Mouse (Mus musculus) heart, embryonic 10.5 days (tissue): ENCODE results near the gene Rheb. TPM values are rescaled to one million over a fixed set of nuclear protein-coding genes. Genes with fewer than 3 reads are reported as not detected.

Experiments
- DNase-seq: peaks from one replicate; pipeline ENCODE4 v3.0.0-alpha.2; 2017; ENCODE audit warnings: low spot score
- H3K27ac ChIP-seq: fragments of 300-500 bp; sonication (generic); 2 replicates; pipeline ENCODE4 v1.5.1; 2016; ENCODE audit warnings: mild to moderate bottlenecking
- H3K27me3 ChIP-seq: fragments of 300-500 bp; sonication (generic); 2 replicates; pipeline ENCODE4 v1.6.1; 2016; ENCODE audit warnings: mild to moderate bottlenecking; ENCODE audit not compliant: poor library complexity, insufficient read depth, severe bottlenecking
- H3K36me3 ChIP-seq: fragments of 300-500 bp; sonication (generic); 2 replicates; pipeline ENCODE4 v1.6.1; 2016; ENCODE audit warnings: mild to moderate bottlenecking, moderate library complexity
- H3K4me1 ChIP-seq: fragments of 300-500 bp; sonication (generic); 2 replicates; pipeline ENCODE4 v1.6.1; 2016; ENCODE audit warnings: mild to moderate bottlenecking
- H3K4me3 ChIP-seq: fragments of 300-500 bp; sonication (generic); 2 replicates; pipeline ENCODE4 v1.5.1; 2016; ENCODE audit warnings: mild to moderate bottlenecking, moderate library complexity
- H3K9me3 ChIP-seq: fragments of 300-500 bp; sonication (generic); 2 replicates; pipeline ENCODE4 v1.6.1; 2016; ENCODE audit warnings: mild to moderate bottlenecking, moderate library complexity
- whole genome bisulfite sequencing: fragments of 180-500 bp; shearing (Covaris S2); methylation state at CpG from one replicate; pipeline ENCODE4 v1.1.7; 2016; 5-methylcytosine and 5-hydroxymethylcytosine counted together
- polyA plus RNA-seq: library from polyadenylated mRNA; unstranded; fragments of >200 nt; fragmentation: Nextera tagmentation; extraction: Ambion mirVana; gene quantifications from 2 replicates; pipeline ENCODE4 v1.2.1, GENCODE M21; 2016

Gene Rheb
- polyA plus RNA-seq, 1 experiment from 2014 or later, result 219 TPM

DNA sequence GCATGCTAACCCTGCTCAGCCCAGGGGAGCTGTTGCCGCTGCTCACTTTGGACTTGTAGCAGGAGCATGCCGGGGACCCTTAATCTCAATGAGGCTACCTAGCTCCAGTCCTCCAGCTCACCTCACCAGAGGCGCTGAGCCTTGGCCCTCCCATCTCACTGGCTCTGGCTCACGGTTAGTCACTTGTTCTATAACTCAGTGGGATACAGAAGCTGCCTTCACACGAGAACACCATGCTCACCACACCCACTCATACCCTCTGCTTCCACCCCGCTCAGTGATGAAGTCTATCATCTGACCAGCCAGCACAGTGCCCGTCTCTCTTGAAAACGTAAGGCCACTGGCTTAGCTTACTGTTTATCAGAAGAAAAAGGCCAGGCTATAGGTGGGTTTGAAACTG, 37.8 kb downstream of the Rheb start:
- Histone ChIP-seq H3K36me3 (peaks cover 71% of the 10 kb centered on the region), H3K27ac (no peak overlapping the region), H3K4me3 (no peak overlapping the region), H3K27me3 (no peaks in the 10 kb centered on the region), H3K9me3 (no peaks in the 10 kb centered on the region), H3K4me1 (peaks cover 16% of the 10 kb centered on the region)
- peak; percentile 64 for DNase-seq
- 88% methylated on average over 8 of the region's 8 CpGs for WGBS

DNA sequence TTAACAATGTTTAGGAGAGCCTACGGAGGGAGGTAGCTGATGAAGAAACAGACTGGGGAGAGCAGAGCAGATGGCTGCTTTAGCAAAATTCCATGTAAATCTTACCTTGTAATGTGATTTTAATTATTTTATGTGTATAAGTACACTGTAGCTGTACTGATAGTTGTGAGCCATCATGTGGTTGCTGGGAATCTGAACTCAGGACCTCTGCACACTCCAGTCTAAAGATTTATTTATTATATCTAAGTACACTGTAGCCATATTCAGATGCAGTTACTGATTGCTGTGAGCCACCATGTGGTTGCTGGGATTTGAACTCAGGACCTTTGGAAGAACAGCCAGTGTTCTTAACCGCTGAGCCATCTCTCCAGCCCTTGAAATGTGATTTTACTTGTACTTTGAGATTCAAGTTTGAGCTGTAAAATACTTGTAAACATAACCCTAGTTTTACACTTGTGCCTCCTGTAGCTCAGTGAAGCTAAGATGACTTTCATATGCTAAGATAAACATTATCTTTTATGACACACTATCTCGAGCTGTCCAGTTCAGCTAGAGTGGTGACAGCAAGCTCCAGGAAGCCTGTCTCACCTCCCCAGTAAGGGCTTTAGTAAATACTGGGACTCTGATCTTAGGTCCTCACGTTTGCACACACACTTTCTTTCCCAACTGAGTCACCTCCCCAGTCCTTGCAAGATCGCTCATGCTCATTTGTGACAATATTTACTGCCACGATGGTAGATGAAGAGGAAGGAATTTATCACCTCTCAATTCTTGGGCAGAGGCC, 40.4 kb downstream of the Rheb start:
- Histone ChIP-seq H3K27ac (no peak overlapping the region; the same call in 1 of the 2 replicates), H3K27me3 (no peaks in the 10 kb centered on the region), H3K4me1 (peaks cover 20% of the 10 kb centered on the region), H3K36me3 (peaks cover 47% of the 10 kb centered on the region), H3K4me3 (no peak overlapping the region), H3K9me3 (no peaks in the 10 kb centered on the region)
- WGBS, result 62% methylated on average over 6 of the region's 6 CpGs
- no peak for DNase-seq

DNA sequence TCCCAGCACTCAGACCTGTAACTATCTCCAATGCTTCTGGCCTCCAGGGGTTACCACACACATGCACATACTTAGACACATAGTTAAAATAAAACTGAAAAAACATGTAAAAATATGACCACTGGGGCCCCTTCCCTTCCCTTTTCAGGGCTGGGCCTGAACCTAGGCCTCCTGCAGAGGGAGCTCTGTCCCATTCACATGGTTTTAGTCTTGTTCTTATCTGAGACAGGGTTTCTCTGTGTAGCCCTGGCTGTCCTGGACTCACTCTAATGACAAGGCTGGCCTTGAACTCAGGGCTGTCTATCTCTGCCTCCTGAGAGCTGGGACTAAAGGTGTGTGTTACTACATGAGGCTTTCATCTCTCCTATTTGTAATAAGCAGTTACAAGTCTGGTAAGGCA, 42.0 kb downstream of the Rheb start:
- peaks cover 20% of the 10 kb centered on the region for H3K4me1 ChIP-seq
- H3K9me3 ChIP-seq, result no peaks in the 10 kb centered on the region
- no peak overlapping the region for H3K27ac ChIP-seq
- H3K36me3 ChIP-seq, result peaks cover 31% of the 10 kb centered on the region
- no peaks in the 10 kb centered on the region for H3K27me3 ChIP-seq
- no peak overlapping the region for H3K4me3 ChIP-seq
- no peak for DNase-seq

DNA sequence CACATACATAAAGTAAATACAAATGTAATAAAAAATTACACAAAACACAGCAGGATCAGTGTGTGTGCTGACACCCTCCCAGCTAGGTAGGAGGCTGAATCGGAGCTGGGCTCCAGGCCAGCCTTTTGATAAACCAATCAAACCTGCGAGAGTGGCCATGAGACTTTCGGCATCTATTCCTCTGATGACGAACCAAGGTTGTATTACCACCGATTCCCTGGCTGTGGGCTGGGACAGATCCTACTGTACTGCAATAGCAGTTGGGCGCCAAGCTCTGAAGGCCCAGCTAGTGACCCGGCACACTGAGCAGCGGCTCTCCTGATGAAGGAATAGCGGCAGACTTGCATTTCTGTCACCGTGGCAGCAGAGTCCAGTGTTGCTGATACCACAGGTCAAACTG, 43.8 kb downstream of the Rheb start:
- WGBS, result 68% methylated on average over 10 of the region's 10 CpGs
- Histone ChIP-seq H3K4me1 (peaks cover 20% of the 10 kb centered on the region), H3K4me3 (no peak overlapping the region), H3K27ac (no peak overlapping the region), H3K36me3 (peaks cover 16% of the 10 kb centered on the region), H3K9me3 (no peaks in the 10 kb centered on the region), H3K27me3 (no peaks in the 10 kb centered on the region)
- DNase-seq, result no peak

DNA sequence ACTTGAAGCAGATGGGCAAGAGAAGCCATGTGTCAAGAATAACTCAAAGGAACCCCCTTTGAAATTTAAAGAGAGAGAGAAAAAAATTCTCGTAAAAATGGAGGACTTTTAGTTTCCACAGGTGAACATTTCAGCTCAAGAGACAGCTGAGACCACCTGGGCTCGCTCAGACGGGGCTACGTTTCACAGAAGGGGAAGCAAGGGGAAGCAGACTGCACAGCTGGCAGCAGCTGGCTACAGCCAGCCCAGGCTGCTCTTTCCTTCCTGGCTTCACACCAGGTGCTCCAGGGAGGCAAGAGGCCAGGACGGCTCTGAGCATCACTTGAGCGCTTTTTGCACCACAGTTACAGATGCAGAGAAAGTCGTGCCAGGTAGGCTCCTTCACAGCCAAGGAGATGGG, 44.6 kb downstream of the Rheb start:
- H3K27ac ChIP-seq, result no peak overlapping the region
- peaks cover 19% of the 10 kb centered on the region for H3K4me1 ChIP-seq
- peaks cover 10% of the 10 kb centered on the region for H3K36me3 ChIP-seq
- 53% methylated on average over 7 of the region's 7 CpGs for WGBS
- DNase-seq, result no peak
- no peaks in the 10 kb centered on the region for H3K9me3 ChIP-seq
- H3K4me3 ChIP-seq, result no peak overlapping the region
- H3K27me3 ChIP-seq, result no peaks in the 10 kb centered on the region

DNA sequence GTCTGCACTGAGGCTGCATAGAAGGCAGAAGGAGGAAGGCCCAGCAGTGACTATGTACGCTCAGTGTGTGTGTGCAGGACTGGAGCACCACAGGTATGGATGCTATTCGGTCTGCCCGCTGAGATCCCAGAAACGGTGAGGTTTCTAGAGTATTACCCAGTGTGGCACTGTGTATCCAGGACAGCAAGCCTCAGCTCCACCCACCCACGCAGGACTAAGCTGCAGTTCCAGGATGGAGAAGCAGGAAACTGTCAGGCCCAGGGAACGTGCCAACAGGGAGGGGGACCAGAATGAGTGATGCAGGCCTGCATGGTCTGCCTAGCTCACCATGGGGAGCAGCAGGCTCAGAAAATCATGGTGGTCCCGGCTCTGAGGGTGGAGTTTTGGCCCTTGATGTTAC, 49.5 kb downstream of the Rheb start:
- Histone ChIP-seq H3K27ac (no peak overlapping the region), H3K4me1 (no peaks in the 10 kb centered on the region), H3K4me3 (no peak overlapping the region), H3K9me3 (no peaks in the 10 kb centered on the region), H3K36me3 (no peaks in the 10 kb centered on the region), H3K27me3 (no peaks in the 10 kb centered on the region)
- no peak for DNase-seq
- 66% methylated on average over 7 of the region's 7 CpGs for WGBS

DNA sequence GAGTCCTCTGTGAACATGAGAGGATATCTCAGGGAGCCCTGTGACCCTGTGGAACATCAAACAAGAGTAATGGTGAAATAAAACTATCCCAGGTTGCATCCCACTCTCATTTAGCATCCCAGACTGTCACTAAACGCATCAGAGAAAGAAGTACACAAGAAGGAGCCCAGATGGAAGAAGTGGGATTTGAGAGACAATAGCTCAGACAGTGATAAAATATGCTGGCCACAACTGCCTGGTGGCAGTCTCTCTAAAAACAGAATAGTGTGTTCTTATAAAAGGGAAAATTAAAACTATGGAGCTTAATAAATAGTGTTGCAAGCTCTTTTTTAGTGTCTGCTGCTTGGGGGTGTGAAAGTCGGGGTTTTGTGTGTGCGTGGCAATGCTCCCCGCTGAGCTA, 59.5 kb downstream of the Rheb start:
- no peak overlapping the region for H3K4me3 ChIP-seq
- peaks cover 5% of the 10 kb centered on the region for H3K9me3 ChIP-seq
- peaks cover 12% of the 10 kb centered on the region; the same call in 1 of the 2 replicates for H3K27me3 ChIP-seq
- DNase-seq, result peak; percentile 20
- H3K36me3 ChIP-seq, result no peaks in the 10 kb centered on the region
- H3K27ac ChIP-seq, result no peak overlapping the region
- H3K4me1 ChIP-seq, result peaks cover 27% of the 10 kb centered on the region
- 77% methylated on average over 4 of the region's 4 CpGs for WGBS

DNA sequence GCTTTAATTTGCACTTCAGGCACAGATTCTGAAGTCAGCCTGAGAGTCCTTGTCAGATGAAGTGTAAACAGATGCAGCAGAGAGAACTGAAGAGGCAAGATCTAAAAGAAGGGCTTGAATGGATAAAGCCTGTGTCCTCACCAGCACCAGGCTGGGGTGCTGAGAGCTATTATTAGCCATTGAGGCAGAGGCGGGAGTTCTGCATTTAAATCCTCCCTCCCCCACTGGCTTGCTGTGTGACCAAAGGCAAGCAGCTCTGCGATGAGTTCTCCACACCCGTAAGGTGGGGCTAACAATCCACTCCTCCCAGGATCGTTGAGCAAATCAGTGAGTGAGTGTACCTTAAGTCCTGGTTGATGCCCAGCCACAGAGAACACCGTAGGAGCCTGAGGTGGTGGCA, 61.4 kb downstream of the Rheb start:
- H3K27ac ChIP-seq, result peak overlapping the region; percentile 80
- peaks cover 14% of the 10 kb centered on the region; the same call in 1 of the 2 replicates for H3K27me3 ChIP-seq
- peak; percentile 89 for DNase-seq
- H3K4me1 ChIP-seq, result peaks cover 34% of the 10 kb centered on the region
- H3K4me3 ChIP-seq, result peak overlapping the region; percentile 15; the same call in 1 of the 2 replicates
- peaks cover 5% of the 10 kb centered on the region for H3K9me3 ChIP-seq
- 14% methylated on average over 5 of the region's 5 CpGs for WGBS
- H3K36me3 ChIP-seq, result no peaks in the 10 kb centered on the region

DNA sequence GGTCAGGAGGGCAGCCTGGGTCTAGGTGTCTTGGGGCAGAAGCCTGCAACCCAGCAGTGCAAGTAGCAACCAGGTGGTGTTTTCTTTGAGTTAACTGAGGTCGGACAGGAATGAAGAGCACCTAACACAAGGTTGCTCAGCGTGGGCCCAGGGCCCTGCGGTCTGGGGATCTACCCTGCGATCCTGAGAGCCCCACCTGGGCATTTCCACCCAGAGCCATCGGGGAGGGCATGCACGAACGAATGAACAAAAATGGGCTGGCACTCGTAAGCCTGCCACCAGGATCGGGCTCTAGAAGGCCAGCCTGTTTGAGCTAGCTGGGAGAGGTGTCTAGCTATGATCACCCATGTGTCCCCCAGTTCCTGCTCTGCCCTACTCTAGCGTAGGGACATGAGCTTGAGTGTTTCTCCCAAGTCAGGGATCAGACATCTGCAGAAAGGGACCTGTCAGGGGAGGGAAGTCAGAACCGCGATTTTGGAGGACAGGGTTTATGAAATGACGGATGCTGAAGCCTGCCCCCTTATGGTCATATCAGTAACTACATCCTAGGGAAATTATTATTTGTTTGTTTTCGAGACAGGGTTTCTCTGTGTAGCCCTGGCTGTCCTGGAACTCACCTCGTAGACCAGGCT, 62.4 kb downstream of the Rheb start:
- DNase-seq, result peak; percentile 76

DNA sequence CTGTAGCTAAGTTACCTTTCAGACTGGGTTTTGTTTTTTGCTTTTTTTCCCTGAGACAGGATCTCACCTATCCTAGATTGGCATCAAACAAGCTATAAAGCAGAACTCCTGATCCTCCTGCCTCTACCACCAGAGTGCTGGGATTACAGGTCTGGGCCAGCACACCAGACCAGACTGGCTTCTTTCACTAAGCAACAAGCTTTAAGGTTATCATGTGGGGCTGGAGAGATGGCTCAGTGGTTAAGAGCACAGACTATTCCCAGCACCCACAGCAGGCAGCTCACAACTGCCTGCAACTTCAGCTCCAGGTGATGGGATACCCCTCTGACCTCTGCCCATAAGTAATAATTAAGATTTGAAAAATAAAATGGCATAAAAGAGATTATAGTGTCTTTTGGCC, 63.1 kb downstream of the Rheb start:
- Histone ChIP-seq H3K36me3 (no peaks in the 10 kb centered on the region), H3K9me3 (no peaks in the 10 kb centered on the region), H3K4me3 (no peak overlapping the region), H3K4me1 (peaks cover 34% of the 10 kb centered on the region), H3K27me3 (peaks cover 14% of the 10 kb centered on the region; the same call in 1 of the 2 replicates), H3K27ac (no peak overlapping the region)
- peak; percentile 55 for DNase-seq

More for the DNA sequence above, 62.4 kb downstream of the Rheb start:
- peaks cover 34% of the 10 kb centered on the region for H3K4me1 ChIP-seq
- 47% methylated on average over 15 of the region's 15 CpGs for WGBS
- H3K36me3 ChIP-seq, result no peaks in the 10 kb centered on the region
- peaks cover 14% of the 10 kb centered on the region; the same call in 1 of the 2 replicates for H3K27me3 ChIP-seq
- H3K9me3 ChIP-seq, result peaks cover 5% of the 10 kb centered on the region; the same call in 1 of the 2 replicates
- H3K4me3 ChIP-seq, result no peak overlapping the region
- H3K27ac ChIP-seq, result peak overlapping the region; percentile 80

DNA sequence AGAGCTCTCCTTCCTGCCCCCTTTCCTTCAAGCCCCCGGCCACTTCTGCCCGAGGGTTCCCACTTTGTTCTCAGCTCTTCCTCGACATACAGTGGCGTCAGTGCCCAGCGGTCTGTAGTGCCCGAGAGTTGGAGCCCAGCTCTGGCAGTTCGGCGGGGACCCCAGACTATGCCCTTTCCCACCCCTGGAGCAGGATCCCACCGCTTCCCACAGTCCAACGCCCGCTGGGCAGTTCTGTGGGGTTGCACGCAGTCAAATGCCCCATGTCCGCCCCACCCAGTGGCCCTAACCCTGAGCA, 63.6 kb downstream of the Rheb start:
- peak; percentile 75 for DNase-seq
- Histone ChIP-seq H3K36me3 (no peaks in the 10 kb centered on the region), H3K27ac (peak overlapping the region; percentile 60), H3K9me3 (no peaks in the 10 kb centered on the region), H3K4me3 (peak overlapping the region; percentile 29), H3K27me3 (peaks cover 14% of the 10 kb centered on the region; the same call in 1 of the 2 replicates), H3K4me1 (peaks cover 34% of the 10 kb centered on the region)
- WGBS, result 41% methylated on average over 13 of the region's 13 CpGs

DNA sequence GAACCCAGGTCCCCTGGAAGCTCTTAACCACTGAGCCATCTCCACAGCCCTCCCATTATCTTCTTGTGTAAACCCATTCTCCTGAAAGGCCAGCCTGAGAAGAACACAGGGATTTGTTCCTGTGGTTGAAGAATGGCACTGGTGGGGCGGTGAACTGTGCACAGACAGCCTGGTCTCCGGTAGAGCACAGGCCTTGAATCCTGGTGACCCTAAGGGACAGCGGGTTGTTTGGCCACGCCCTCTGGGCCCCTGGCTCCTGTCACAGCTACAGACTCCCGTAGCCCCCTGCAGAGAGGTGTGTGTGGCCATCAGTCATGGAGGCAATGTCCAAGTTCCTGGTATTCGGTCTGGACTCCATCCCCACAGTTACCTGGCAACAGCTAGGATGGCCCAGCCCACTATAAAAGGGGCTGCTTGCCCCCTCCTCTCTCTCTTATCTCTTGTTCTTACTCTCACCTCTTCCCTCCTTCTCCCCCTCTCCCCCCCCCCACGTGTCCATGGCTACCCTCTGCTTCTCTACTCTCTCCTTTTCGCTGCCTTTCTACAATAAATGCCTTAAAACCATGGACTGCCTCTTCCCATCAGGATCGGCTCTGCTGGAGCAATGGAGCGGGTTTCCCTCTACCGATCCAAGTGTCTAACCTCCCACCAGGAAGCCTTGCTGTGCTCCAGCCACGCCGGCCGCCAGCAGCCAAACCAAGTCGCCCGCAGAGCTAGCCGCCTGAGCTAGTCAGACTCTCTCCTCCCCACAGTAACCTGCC, 64.2 kb downstream of the Rheb start:
- peaks cover 34% of the 10 kb centered on the region for H3K4me1 ChIP-seq
- H3K27me3 ChIP-seq, result peaks cover 14% of the 10 kb centered on the region; the same call in 1 of the 2 replicates
- H3K27ac ChIP-seq, result peak overlapping the region; percentile 60
- H3K9me3 ChIP-seq, result no peaks in the 10 kb centered on the region
- peak; percentile 65 for DNase-seq
- H3K4me3 ChIP-seq, result peak overlapping the region; percentile 29
- H3K36me3 ChIP-seq, result no peaks in the 10 kb centered on the region
- WGBS, result 16% methylated on average over 17 of the region's 17 CpGs

DNA sequence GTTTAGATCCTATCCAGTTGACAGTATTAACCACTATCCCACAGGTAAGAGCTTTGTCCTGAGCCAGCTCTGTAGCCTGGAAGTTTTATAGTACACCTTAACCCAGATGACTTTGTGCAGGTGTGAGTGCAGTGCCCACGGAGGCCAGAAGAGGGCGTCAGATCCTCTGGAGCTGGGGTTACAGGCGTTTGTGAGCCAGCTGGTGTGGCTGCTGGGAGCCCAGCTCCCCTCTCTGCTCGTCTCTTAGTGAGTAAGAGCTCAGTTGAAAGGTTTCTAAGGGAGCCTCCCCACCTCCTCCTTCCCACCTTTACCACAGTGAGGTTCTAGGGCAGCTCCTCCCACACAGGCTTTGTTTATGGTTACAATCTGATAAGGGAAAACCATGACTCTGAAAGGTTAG, 65.7 kb downstream of the Rheb start:
- peak; percentile 69 for DNase-seq
- Histone ChIP-seq H3K4me3 (no peak overlapping the region), H3K27ac (no peak overlapping the region), H3K27me3 (peaks cover 14% of the 10 kb centered on the region; the same call in 1 of the 2 replicates), H3K9me3 (no peaks in the 10 kb centered on the region), H3K36me3 (no peaks in the 10 kb centered on the region), H3K4me1 (peaks cover 34% of the 10 kb centered on the region)
- WGBS, result 60% methylated on average over 4 of the region's 4 CpGs
